Mouse (Mus musculus) bone marrow macrophage, adult 2 months (primary cell): ENCODE data around the gene Cisd3.

Experiments used
- CTCF ChIP-seq: IDR thresholded peaks from 2 replicates; pipeline ENCODE4 v1.5.1; 2012; ENCODE audit warnings: low read depth, mild to moderate bottlenecking, low read length, moderate library complexity
- POLR2A ChIP-seq: IDR thresholded peaks from 2 replicates; pipeline ENCODE4 v1.6.1; 2012; ENCODE audit warnings: mild to moderate bottlenecking, low read depth, low read length, borderline replicate concordance

- no peak for TF ChIP-seq CTCF
- TF ChIP-seq POLR2A = no peak
Measured at GRCm38 (mm10) chr11:97650341-97650740, 35.3 kb upstream of the Cisd3 start.
